8 mouse cellular contexts compared by ENCODE assay signal in genomic region chr7:36071774-36072173, GRCm38 (mm10).
DNase-seq lines count a peak whose midpoint lies in the region; ATAC-seq and TF ChIP-seq lines count a peak whose summit lies in the region.

No protein-coding gene starts in this region.

- no peak for DNase-seq in kidney, adult 11 months
- DNase-seq in adrenal gland, postnatal 10 days, result peak; percentile 59

- peak overlapping the region; percentile 26 for H3K4me3 ChIP-seq in kidney, embryonic 16.5 days (ENCODE audit: low read length)
- H3K4me3 ChIP-seq in embryonic facial prominence, embryonic 12.5 days, result 0 out of 2 replicates have a peak overlapping the region, but pooled peaks have one; percentile 6
- H3K4me3 ChIP-seq in hindbrain, embryonic 12.5 days, result no peak overlapping the region
- peak overlapping the region; percentile 35 for H3K4me3 ChIP-seq in lung, embryonic 15.5 days
- peak overlapping the region; percentile 26; the same call in 1 of the 2 replicates for H3K4me3 ChIP-seq in small intestine, adult 2 months (ENCODE audit: low read depth, low read length)

- no peaks in the 10 kb centered on the region for H3K9me3 ChIP-seq in kidney, embryonic 16.5 days (ENCODE audit: low read length)
- H3K9me3 ChIP-seq in embryonic facial prominence, embryonic 12.5 days, result no peaks in the 10 kb centered on the region
- no peaks in the 10 kb centered on the region for H3K9me3 ChIP-seq in hindbrain, embryonic 12.5 days (replicated peaks)
- no peaks in the 10 kb centered on the region for H3K9me3 ChIP-seq in lung, embryonic 15.5 days

- H3K4me1 ChIP-seq in kidney, embryonic 16.5 days (ENCODE audit: insufficient read depth, low read length), result peaks cover 17% of the 10 kb centered on the region
- peaks cover 17% of the 10 kb centered on the region for H3K4me1 ChIP-seq in embryonic facial prominence, embryonic 12.5 days
- H3K4me1 ChIP-seq in hindbrain, embryonic 12.5 days, result peaks cover 37% of the 10 kb centered on the region
- H3K4me1 ChIP-seq in lung, embryonic 15.5 days, result peaks cover 24% of the 10 kb centered on the region
- H3K4me1 ChIP-seq in small intestine, adult 2 months (ENCODE audit: control insufficient read depth, insufficient read depth, insufficient read length, low read length), result no peaks in the 10 kb centered on the region

- TF ChIP-seq CTCF in small intestine, adult 2 months (IDR thresholded peaks at IDR 0.05; ENCODE audit: extremely low read depth, insufficient read length, insufficient replicate concordance, low read depth, low read length), result peak; percentile 41; the same call in 1 of the 2 replicates

- H3K36me3 ChIP-seq in kidney, embryonic 16.5 days (ENCODE audit: insufficient read depth, low read length), result no peaks in the 10 kb centered on the region
- H3K36me3 ChIP-seq in embryonic facial prominence, embryonic 12.5 days, result no peaks in the 10 kb centered on the region
- H3K36me3 ChIP-seq in hindbrain, embryonic 12.5 days, result no peaks in the 10 kb centered on the region
- H3K36me3 ChIP-seq in lung, embryonic 15.5 days, result no peaks in the 10 kb centered on the region
- no peaks in the 10 kb centered on the region for H3K36me3 ChIP-seq in small intestine, adult 2 months (ENCODE audit: control insufficient read depth, insufficient read depth, low read length)

- no peak for TF ChIP-seq POLR2A in small intestine, adult 2 months (IDR thresholded peaks at IDR 0.05; ENCODE audit: low read depth, low read length)

- H3K9ac ChIP-seq in kidney, embryonic 16.5 days (replicated peaks; ENCODE audit: low read length), result peak overlapping the region; percentile 24; the same call in 1 of the 2 replicates
- no peak overlapping the region for H3K9ac ChIP-seq in embryonic facial prominence, embryonic 12.5 days
- no peak overlapping the region for H3K9ac ChIP-seq in hindbrain, embryonic 12.5 days
- H3K9ac ChIP-seq in lung, embryonic 15.5 days, result peak overlapping the region; percentile 28

- WGBS in kidney, embryonic 16.5 days, result 12% methylated on average over 13 of the region's 13 CpGs
- WGBS in embryonic facial prominence, embryonic 12.5 days, result 5% methylated on average over 13 of the region's 13 CpGs
- 6% methylated on average over 13 of the region's 13 CpGs for WGBS in hindbrain, embryonic 12.5 days
- WGBS in lung, embryonic 15.5 days, result 2% methylated on average over 13 of the region's 13 CpGs
- 14% methylated on average over 13 of the region's 13 CpGs for WGBS in small intestine, adult 2 months

- H3K27me3 ChIP-seq in kidney, embryonic 16.5 days (ENCODE audit: insufficient read depth, low read length), result 0 out of 2 replicates have a peak, but pooled peaks cover 2% of the 10 kb centered on the region
- H3K27me3 ChIP-seq in embryonic facial prominence, embryonic 12.5 days, result no peaks in the 10 kb centered on the region
- H3K27me3 ChIP-seq in hindbrain, embryonic 12.5 days, result no peaks in the 10 kb centered on the region
- no peaks in the 10 kb centered on the region for H3K27me3 ChIP-seq in lung, embryonic 15.5 days
- no peaks in the 10 kb centered on the region for H3K27me3 ChIP-seq in small intestine, adult 2 months (ENCODE audit: control insufficient read depth, insufficient read depth, low read length)

- no peak overlapping the region for H3K27ac ChIP-seq in kidney, embryonic 16.5 days (ENCODE audit: low read length)
- no peak overlapping the region for H3K27ac ChIP-seq in embryonic facial prominence, embryonic 12.5 days
- H3K27ac ChIP-seq in hindbrain, embryonic 12.5 days, result no peak overlapping the region
- H3K27ac ChIP-seq in lung, embryonic 15.5 days, result no peak overlapping the region
- no peak overlapping the region for H3K27ac ChIP-seq in small intestine, adult 2 months (ENCODE audit: insufficient read depth, low read depth, low read length)

- ATAC-seq in kidney, embryonic 16.5 days (ENCODE audit: low FRiP score, low TSS enrichment), result no peak
- no peak for ATAC-seq in embryonic facial prominence, embryonic 12.5 days (ENCODE audit: insufficient number of reproducible peaks, insufficient read depth, low FRiP score, low TSS enrichment)
- ATAC-seq in hindbrain, embryonic 12.5 days (ENCODE audit: low FRiP score), result no peak
- ATAC-seq in lung, embryonic 15.5 days (ENCODE audit: borderline replicate concordance, extremely low read depth, low FRiP score, low TSS enrichment), result no peak
- ATAC-seq in inflammation-experienced regulatory T-cells, adult 6 months, result no peak

- H3K4me2 ChIP-seq in kidney, embryonic 16.5 days (replicated peaks; ENCODE audit: low read depth, low read length), result peak overlapping the region; percentile 43
- H3K4me2 ChIP-seq in embryonic facial prominence, embryonic 12.5 days (replicated peaks), result peak overlapping the region; percentile 37
- peak overlapping the region; percentile 30 for H3K4me2 ChIP-seq in hindbrain, embryonic 12.5 days (replicated peaks)
- peak overlapping the region; percentile 58 for H3K4me2 ChIP-seq in lung, embryonic 15.5 days

Comparison
In these comparisons a context has a peak if more than half of its experiments do, and no peak if none do; other contexts are left out.
1. H3K9ac ChIP-seq: peak in kidney, embryonic 16.5 days (single experiment) and lung, embryonic 15.5 days (single experiment); none in embryonic facial prominence, embryonic 12.5 days (single experiment) and hindbrain, embryonic 12.5 days (single experiment).
2. Peak in every context shown above with its lines, with median percentiles within 50 percentile points of each other: H3K4me2 ChIP-seq.